9 mouse cellular contexts compared by ENCODE assay signal in genomic region chr3:121344951-121345642, GRCm38 (mm10). TPM values are rescaled to one million over a fixed set of nuclear protein-coding genes. Genes with fewer than 3 reads are reported as not detected.
DNase-seq lines count a peak whose midpoint lies in the region; ATAC-seq and TF ChIP-seq lines count a peak whose summit lies in the region.
"Had no signal": no experiment of that assay in that cellular context is flagged by ENCODE, and none has a peak within 500 bp of the region (broad histone marks: within the 10 kb centered on the region; RNA-seq: fewer than 3 reads in every experiment).

No protein-coding gene starts in this region.

- ATAC-seq in forebrain, embryonic 13.5 days, result no peak; the same call in 1 of the 2 replicates
- no peak for ATAC-seq in forebrain, embryonic 14.5 days
- peak; percentile 25; the same call in 1 of the 2 replicates for ATAC-seq in liver, embryonic 14.5 days (ENCODE audit: insufficient read depth)

- WGBS in forebrain, embryonic 13.5 days, result 64% methylated on average over 10 of the region's 11 CpGs
- 65% methylated on average over 11 of the region's 11 CpGs for WGBS in forebrain, embryonic 14.5 days
- 18% methylated on average over 11 of the region's 11 CpGs for WGBS in liver, embryonic 14.5 days (ENCODE audit: insufficient replicate concordance)

- no peak overlapping the region for H3K4me3 ChIP-seq in forebrain, embryonic 13.5 days
- H3K4me3 ChIP-seq in forebrain, embryonic 14.5 days (ENCODE audit: low read depth, low read length), result no peak overlapping the region
- no peak overlapping the region for H3K4me3 ChIP-seq in liver, embryonic 14.5 days (ENCODE audit: insufficient read depth in 1 of 2, low read depth in 2 of 2, low read length in 2 of 2)
- H3K4me3 ChIP-seq: neural tube, embryonic 12.5 days had no signal

- peak overlapping the region; percentile 44; the same call in 1 of the 2 replicates for H3K27ac ChIP-seq in forebrain, embryonic 13.5 days
- H3K27ac ChIP-seq in forebrain, embryonic 14.5 days (ENCODE audit: low read depth, low read length), result no peak overlapping the region; the same call in 1 of the 2 replicates
- H3K27ac ChIP-seq in liver, embryonic 14.5 days, result no peak overlapping the region
- H3K27ac ChIP-seq: neural tube, embryonic 12.5 days had no signal

- peaks cover 49% of the 10 kb centered on the region for H3K4me1 ChIP-seq in forebrain, embryonic 13.5 days
- H3K4me1 ChIP-seq in forebrain, embryonic 14.5 days (ENCODE audit: control insufficient read depth, insufficient read depth, low read length), result peaks cover 14% of the 10 kb centered on the region; the same call in 1 of the 2 replicates
- peaks cover 3 to 19% of the 10 kb centered on the region in 2 experiments; a peak in 3 of 4 replicates for H3K4me1 ChIP-seq in liver, embryonic 14.5 days (replicated peaks; ENCODE audit: control insufficient read depth in 2 of 2, insufficient read depth in 2 of 2, low read length in 1 of 2)

- H3K27me3 ChIP-seq in forebrain, embryonic 13.5 days, result no peaks in the 10 kb centered on the region
- H3K27me3 ChIP-seq in forebrain, embryonic 14.5 days (replicated peaks; ENCODE audit: control insufficient read depth, insufficient read depth, low read length), result no peaks in the 10 kb centered on the region
- no peaks in the 10 kb centered on the region for H3K27me3 ChIP-seq in liver, embryonic 14.5 days (ENCODE audit: control insufficient read depth, insufficient read depth, low read length)
- H3K27me3 ChIP-seq: neural tube, embryonic 12.5 days had no signal

- TF ChIP-seq EP300 in liver, embryonic 14.5 days (IDR thresholded peaks at IDR 0.05; ENCODE audit: low read depth), result no peak

- TF ChIP-seq CTCF in liver, embryonic 14.5 days (IDR thresholded peaks at IDR 0.05; ENCODE audit: low read depth), result no peak

- H3K9me3 ChIP-seq in forebrain, embryonic 13.5 days (replicated peaks), result no peaks in the 10 kb centered on the region
- no peaks in the 10 kb centered on the region for H3K9me3 ChIP-seq in forebrain, embryonic 14.5 days (replicated peaks; ENCODE audit: control insufficient read depth, low read length)
- no peaks in the 10 kb centered on the region for H3K9me3 ChIP-seq in liver, embryonic 14.5 days (ENCODE audit: control insufficient read depth, low read length)
- H3K9me3 ChIP-seq: neural tube, embryonic 12.5 days had no signal

- H3K4me2 ChIP-seq in forebrain, embryonic 13.5 days, result no peak overlapping the region
- H3K4me2 ChIP-seq in forebrain, embryonic 14.5 days (ENCODE audit: low read length), result no peak overlapping the region
- H3K4me2 ChIP-seq in liver, embryonic 14.5 days (ENCODE audit: low read depth), result no peak overlapping the region
- H3K4me2 ChIP-seq: neural tube, embryonic 12.5 days had no signal

- DNase-seq in forebrain, embryonic 14.5 days (ENCODE audit: low spot score), result no peak
- peak; percentile 23 to 37 for DNase-seq in spleen, postnatal 36 days (ENCODE audit: low spot score in 2 of 2)
- DNase-seq in spleen, postnatal 4 days (ENCODE audit: low spot score in 2 of 2), result no peak
- no peak for DNase-seq in liver, embryonic 14.5 days (ENCODE audit: low read depth in 3 of 3, low spot score in 3 of 3)
- no peak for DNase-seq in adrenal gland, postnatal 4 days (ENCODE audit: low spot score in 2 of 2)
- no peak for DNase-seq in cerebellum, postnatal 36 days
- no peak for DNase-seq in frontal cortex, adult 2 months (ENCODE audit: extremely low spot score in 1 of 2, low spot score in 1 of 2)

- no peak overlapping the region for H3K9ac ChIP-seq in forebrain, embryonic 13.5 days
- H3K9ac ChIP-seq in forebrain, embryonic 14.5 days (ENCODE audit: low read length), result no peak overlapping the region
- H3K9ac ChIP-seq in liver, embryonic 14.5 days (replicated peaks), result no peak overlapping the region
- H3K9ac ChIP-seq: neural tube, embryonic 12.5 days had no signal

- H3K36me3 ChIP-seq in forebrain, embryonic 13.5 days (ENCODE audit: poor library complexity, severe bottlenecking), result no peaks in the 10 kb centered on the region
- no peaks in the 10 kb centered on the region for H3K36me3 ChIP-seq in forebrain, embryonic 14.5 days (ENCODE audit: control insufficient read depth, insufficient read depth, low read length)
- no peaks in the 10 kb centered on the region for H3K36me3 ChIP-seq in liver, embryonic 14.5 days (replicated peaks; ENCODE audit: control insufficient read depth, insufficient read depth, low read depth)
- H3K36me3 ChIP-seq: neural tube, embryonic 12.5 days had no signal

RNA-seq across cellular contexts. Expression of gene Alg14, which starts 53.5 kb away (rescaled TPM):
- 33.1 and 34.8 TPM in 2 replicates for polyA plus RNA-seq in forebrain, embryonic 13.5 days (2015; fragmentation: Nextera tagmentation; extraction: Ambion mirVana)
- polyA plus RNA-seq in forebrain, embryonic 14.5 days (2014; fragmentation: Nextera tagmentation; extraction: Ambion mirVana), result 40.9 and 46.6 TPM in 2 replicates
- polyA plus RNA-seq in liver, embryonic 14.5 days (2012; rRNA removed), result 6.5 and 10.4 TPM in 2 replicates
- 16.2 and 18.8 TPM in 2 replicates for polyA plus RNA-seq in liver, embryonic 14.5 days (2014; fragmentation: Nextera tagmentation; extraction: Ambion mirVana)
- 10 to 100 TPM; 27.6 to 31.0 TPM for total RNA-seq in adrenal gland, postnatal 4 days (2021)
- 14.5 and 15.2 TPM in 2 replicates for polyA plus RNA-seq in frontal cortex, adult 2 months (2012; rRNA removed)

Comparison
In these comparisons a context has a peak if more than half of its experiments do, and no peak if none do; other contexts are left out.
1. DNase-seq: peak in spleen, postnatal 36 days (2 of 2); none in forebrain, embryonic 14.5 days (single experiment), spleen, postnatal 4 days (0 of 2), liver, embryonic 14.5 days (0 of 3), adrenal gland, postnatal 4 days (0 of 2), cerebellum, postnatal 36 days (0 of 2) and frontal cortex, adult 2 months (0 of 2).